Mouse (Mus musculus) frontal cortex, adult (tissue): ENCODE results near the gene Tex14.
A peak's percentile ranks its signal among the peaks of the same experiment; 100 is the strongest.
"Not testable (repeated sequence)": the region's sequence is repeated elsewhere in the genome, so short reads cannot be mapped to it uniquely, and the experiment has no call there.

Source experiments
- ATAC-seq: cut with Nextera tagmentation; 2 replicates; pipeline ENCODE4 v1.9.2; 2017; ENCODE audit warnings: mild to moderate bottlenecking, moderate library complexity, mixed read lengths; ENCODE audit not compliant: low TSS enrichment

Gene Tex14

DNA sequence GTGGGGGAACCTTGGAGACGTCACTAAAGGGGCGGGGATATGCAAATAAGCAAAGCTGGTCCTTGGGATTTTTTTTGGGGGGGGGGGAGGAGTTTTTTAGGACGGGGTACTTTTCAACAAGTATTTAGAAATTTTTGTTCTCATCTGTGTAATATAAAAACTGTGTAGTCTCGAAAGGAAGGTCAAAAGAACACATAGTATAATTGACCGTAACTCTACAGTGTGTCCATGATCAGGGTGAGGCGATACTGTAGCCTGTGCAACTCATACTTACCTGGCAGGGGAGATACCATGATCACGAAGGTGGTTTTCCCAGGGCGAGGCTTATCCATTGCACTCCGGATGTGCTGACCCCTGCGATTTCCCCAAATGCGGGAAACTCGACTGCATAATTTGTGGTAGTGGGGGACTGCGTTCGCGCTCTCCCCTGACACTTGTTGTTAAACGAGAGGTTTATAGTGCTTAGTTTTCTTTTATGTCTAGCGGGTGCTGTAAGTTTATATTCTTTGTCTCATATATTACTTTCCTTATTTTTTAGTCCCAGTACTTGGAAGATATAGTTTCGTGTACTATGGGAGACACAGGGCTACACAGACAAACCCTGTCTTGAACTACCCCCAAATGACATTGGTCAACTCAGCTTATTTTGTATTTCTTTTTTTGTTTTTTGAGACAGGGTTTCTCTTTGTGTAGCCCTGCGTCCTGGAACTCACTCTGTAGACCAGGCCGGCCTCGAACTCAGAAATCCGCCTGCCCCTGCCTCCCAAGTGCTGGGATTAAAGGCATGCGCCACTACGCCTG lies 21.8 kb downstream of the Tex14 start:
- peak; percentile 89 for ATAC-seq

DNA sequence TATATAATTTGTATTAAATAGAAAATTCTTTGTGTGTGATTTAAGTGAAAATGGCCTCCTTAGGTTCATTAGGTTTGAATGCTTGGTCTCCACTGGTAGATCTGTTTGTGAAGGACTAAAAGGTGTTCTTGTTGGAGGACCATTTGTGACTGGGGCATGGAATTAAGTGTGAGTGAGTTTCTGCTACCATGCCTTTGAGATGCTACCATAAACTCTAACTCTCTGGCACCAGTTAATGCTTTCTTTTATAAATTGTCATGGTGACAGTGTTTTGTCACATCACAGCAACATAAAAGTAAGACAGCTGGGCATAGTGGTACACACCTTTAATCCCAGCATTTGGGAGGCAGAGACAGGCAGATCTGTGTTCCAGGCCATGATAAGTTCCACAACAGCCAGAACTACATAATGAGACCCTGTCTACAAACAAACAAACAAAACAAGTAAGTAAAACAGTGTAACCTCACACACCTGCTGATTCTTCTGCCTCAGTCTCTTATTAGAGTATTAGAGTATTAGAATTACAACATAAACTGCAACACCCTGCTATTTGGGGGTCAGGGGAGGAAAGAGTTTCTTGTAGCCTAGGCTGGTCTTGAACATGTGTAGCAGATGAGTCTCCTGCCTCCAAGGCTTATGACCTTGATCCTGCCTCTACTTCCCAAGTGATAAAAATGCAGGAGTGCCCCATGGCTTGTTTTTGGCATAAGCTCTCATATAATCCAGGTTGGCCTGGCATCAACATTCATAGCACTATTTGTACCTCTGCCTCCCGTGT lies 22.6 kb downstream of the Tex14 start:
- no peak for ATAC-seq

DNA sequence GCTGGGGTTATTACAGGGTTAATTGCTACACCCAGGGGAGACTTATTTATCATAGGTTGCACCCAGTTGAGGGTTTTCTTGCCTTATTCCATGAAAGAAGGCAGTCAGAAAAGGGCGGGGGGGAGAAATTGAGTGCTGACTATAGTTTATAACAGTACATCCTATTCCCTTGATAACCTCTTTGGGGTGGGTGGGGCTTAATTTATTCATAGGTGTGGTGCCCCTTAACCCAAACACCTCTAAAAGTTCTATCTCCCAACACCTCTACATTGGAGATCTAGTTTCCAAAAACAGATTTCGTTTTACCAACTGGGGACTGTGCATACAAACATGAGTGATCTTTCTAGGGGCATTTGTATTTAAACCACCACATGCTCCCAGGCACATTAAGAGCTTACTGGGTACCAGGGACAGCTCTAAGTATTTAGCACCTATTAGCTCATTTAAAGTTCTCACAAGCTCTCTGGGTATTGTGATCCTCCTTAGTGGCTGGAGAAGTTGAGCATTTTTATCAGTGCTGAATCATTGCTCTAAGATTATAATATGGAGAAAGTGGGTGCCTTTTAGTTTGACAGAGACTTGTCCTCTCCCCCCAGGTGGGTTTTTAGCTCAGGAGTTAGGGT lies 23.3 kb downstream of the Tex14 start:
- no peak for ATAC-seq

DNA sequence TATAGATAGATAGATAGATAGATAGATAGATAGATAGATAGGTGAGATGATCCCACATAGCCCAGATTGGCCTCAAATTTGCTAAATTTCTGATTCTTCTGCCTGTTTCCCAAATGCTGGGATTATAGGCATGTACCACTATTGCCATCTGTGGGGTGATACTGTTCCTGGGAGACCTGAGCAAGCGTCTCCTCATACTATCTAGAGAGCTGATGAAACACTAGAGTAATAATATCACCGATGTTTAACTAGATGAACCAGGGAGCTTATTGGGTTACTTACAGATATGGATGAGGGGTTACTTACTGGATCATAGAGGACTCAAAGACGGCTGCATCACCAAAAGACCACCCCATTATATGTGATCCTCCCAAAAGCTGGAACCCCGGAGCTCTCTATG lies 24.5 kb downstream of the Tex14 start:
- ATAC-seq, result no peak

DNA sequence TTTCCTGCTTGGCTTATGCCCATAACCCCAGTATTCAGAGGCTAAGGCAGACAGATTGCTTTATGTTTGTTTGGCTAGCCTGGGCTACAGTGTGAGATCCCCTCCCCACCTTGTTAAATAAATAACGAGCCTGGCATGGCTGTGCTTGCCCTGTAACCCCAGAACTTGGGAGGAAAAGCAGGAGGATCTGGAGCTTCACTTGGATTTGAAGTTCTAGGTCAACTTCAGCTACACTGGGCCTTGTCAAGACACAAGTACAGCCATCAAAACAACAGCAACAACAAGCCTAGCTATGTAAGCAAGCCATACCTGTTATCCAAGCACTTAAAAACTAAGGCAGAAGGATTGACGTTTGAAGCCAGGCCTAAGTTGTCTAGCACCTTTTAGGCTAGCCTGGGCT lies 25.5 kb downstream of the Tex14 start:
- ATAC-seq, result no peak

DNA sequence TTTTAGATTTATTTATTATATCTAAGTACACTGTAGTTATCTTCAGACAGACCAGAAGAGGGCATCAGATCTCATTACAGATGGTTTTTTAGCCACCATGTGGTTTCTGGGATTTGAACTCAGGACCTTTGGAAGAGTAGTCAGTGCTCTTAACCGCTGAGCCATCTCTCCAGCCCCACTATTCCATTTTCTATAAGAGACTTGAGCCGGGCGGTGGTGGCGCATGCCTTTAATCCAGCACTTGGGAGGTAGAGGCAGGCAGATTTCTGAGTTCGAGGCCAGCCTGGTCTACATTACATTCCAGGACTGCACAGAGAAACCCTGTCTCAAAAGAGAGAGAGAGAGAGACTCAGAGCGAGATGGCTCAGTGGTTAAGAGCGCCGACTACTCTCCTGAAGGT lies 26.9 kb downstream of the Tex14 start:
- not testable (repeated sequence) for ATAC-seq

DNA sequence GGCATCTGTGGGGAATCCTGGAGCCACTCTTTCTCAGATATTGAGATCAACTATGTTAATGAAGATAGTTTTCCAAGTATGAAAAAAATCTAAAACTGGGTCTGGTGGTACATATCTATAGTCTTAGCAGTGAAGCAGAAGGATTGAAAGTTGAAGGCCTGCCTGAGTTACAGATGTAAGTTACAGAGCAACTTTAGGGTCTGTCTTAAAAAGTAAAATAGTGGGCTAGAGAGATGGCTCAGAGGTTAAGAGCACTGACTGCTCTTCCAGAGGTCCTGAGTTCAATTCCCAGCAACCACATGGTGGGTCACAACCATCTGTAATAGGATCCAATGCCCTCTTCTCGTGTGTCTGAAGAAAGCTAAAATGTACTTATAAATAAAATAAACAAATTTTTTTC lies 27.6 kb downstream of the Tex14 start:
- no peak for ATAC-seq

DNA sequence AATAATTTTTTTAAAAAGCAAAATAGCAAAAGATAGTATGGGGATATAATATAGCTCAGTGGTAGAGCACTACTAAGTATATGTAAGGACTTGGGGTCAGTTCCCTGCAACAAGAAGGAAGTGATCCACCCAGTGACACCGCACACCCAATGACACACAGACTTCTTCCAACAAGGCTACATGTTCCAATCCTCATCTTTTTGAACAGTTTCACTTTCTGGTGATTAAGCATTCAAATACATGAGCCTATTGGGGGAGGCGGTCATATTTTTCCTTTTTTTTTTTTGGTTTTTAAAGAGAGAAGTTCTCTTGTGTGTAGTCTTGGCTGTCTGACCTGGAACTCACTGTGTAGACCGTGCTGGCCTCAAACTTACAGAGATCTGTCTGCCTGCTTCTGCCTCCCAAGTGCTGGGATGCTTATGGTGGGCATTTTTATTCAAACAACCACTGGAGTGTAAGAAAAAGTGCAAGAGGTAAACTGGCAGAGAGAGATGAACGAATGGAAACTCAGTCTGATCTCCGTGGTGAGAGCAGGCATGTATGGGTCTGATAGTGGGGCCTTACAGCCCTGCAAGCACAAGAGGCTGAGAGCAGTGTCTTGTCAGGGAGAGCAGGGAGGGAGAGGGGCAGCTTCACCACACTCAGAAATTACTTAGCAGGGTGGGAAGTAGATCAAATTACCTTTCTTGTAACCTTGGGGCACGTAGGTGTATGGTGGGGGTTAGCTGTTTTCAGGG lies 28.2 kb downstream of the Tex14 start:
- ATAC-seq, result no peak

DNA sequence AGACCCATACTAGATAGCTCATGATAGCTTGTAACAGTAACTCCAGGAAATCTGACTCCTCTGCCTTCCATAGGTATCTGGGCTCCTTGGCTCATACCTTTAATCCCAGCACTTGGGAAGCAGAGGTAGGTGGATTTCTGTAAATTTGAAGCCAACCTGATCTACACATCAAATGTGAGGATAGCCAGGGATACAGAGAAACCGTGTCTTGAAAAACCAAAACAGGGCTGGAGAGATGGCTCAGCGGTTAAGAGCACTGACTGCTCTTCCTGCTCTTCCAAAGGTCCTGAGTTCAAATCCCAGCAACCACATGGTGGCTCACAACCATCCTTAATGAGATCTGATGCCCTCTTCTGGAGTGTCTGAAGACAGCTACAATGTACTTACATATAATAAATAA lies 30.2 kb downstream of the Tex14 start:
- not testable (repeated sequence) for ATAC-seq

DNA sequence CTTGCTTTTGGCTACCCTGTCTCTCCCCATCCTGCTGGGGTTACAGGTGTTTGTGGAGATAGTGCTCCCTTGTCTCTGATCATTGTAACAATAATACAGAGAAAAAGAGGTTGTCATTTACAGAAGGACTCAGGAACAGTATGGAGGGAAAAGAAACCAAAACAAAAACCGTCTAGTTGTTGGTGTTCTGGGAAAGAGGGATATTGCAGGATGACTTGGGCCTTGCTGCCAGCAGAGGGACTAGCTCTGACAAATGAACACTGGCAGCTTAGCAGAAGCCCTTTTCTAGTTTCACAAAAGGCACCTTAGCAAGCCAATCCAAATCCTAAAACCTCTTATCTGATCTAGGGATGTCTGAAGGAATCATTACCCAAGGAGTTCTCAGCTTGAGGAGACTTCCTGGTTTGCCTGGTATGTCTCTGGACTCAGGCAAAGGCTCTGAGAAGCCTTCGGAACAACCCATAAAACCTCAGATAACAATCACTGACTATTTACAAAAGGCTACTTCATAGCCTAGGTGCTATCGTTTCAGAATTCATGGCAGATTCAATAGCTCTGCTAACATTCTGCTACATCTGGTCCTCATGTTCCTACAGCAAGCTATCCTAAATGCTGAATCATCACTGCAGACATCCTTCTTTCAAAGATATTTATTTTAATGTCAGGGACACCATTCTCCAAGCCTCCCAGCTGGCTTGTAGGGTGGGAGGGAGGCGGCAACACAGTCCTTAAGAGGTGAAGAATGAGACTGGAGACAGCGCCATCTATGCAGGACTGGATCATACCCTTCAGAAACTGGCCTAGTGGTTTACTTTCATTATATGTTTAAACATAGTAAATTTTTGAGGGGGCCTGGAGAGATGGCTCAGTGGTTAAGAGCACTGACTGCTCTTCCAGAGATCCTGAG lies 31.7 kb downstream of the Tex14 start:
- ATAC-seq, result no peak

DNA sequence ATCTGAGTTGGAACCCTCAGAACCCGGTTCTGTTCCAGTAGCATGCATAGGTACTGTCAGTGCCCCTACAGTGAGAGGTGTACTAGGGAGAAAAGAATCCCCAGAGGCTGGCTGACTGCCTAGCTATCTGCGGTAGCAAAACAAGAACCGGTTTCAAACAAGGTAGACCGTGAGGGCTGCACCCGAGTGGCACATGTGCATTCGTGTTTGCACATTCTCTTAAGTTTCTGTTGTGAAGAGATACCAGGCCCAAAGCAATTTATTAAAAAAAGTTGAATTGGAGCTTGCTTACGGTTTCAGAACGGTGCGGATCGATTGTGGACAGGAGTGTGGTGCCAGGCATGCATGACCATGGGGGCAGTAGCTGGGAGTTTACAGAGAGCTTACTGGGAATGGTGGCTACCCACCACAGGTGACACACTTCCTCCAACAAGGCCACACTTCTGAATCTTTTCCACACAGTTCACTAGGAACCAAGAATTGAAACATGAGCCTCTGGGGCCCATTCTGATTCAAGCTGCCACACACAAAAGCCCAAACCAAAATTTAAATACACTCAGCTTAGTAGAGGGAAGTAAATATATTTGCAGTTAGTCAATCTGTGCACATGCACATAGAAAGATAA lies 35.0 kb downstream of the Tex14 start:
- no peak for ATAC-seq

DNA sequence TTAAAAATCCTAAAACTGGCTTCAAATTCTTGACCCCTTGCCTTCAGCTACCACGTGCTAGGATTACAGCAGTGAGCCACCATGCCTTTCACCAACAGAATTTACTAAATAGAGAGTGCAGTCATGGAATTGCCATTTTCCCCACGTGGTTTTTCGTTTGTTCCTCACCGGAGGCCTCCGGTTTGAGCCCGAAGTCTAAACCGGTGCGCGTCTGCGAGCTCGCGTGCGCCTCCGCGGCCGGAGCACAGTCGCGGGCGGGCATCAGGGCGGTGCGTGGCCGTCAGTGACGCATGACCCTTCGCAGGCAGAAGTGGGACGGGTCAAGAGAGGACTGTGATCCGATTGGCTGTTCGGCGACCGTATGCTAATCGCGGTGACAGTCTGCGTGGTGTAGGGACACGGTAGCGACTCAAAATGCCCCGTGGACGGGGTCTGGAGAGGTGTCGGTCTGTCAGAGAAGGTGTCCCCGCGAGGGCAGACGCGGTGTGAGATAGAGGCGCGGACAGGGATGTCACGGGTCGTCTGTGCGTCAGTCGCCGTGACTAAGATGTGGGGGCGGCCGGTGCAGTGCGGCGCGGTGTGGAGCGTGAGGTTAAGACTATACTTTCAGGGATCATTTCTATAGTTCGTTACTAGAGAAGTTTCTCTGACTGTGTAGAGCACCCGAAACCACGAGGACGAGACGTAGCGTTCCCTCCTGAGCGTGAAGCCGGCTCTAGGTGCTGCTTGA lies 37.9 kb downstream of the Tex14 start:
- ATAC-seq, result peak; percentile 98

DNA sequence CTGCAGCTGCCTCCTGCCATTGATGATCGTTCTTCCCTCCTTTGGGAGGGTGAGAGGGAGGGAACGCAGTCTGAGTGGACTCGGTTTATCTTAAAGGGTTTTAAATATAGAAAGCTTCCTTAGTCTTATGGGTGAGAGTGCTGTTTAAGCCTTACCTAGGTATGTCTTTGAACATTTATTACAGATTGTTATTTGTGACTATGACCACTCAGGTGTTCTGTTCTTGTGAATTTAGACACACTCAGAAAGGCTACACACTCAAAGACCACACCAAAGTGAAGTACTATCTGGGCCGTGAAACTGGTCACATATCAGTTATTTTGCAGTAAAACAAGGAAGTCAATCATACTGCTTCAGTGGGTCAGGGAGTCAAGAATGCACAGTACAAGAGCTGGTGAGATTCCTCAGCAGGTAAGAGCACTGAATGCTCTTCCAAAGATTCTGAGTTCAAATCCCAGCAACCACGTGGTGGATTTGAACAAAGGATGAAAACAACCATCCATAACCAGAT lies 38.6 kb downstream of the Tex14 start:
- peak; percentile 72 for ATAC-seq

DNA sequence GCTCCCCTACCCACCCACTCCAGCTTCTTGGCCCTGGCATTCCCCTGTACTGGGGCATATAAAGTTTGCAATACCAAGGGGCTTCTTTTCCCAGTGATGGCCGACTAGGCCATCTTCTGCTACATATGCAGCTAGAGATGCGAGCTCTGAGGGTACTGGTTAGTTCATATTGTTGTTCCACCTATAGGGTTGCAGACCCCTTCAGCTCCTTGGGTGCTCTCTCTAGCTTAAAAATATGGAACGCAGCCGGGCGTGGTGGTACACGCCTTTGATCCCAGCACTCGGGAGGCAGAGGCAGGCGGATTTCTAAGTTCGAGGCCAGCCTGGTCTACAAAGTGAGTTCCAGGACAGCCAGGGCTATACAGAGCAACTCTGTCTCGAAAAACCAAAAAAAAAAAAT lies 39.2 kb downstream of the Tex14 start:
- ATAC-seq, result not testable (repeated sequence)

DNA sequence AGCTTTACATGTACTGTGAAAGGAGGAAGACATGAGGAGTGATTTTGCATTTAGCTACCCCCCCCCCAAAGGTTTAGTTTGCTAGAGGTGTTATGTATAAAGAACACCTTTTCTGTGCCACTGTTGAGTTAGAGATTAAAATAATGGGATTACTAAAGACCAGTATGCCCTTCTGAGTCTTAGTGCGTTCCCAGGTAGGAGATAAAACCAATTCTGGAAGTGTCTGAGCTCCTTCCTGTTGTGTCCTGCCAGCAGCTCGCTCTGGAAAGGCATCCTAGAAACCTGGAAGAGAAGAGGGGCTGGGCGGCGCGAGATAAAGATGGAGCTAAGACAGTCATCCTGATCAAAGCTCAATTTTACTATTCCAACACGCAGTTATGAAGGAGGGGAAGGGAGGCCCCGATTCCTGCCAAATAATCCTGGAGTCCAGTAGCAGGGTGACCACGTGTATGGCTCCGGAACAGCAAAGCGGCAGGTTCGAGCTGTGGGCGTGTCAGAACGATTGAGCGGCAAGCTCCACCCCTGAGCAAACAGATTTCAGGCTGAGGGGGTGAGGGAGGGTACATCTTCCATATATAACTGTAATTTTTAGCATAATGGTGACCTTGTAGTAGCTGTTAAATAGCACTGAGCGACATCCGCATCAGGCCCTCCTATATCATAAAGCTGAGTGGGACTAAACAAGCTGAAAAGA lies 40.0 kb downstream of the Tex14 start:
- no peak for ATAC-seq

DNA sequence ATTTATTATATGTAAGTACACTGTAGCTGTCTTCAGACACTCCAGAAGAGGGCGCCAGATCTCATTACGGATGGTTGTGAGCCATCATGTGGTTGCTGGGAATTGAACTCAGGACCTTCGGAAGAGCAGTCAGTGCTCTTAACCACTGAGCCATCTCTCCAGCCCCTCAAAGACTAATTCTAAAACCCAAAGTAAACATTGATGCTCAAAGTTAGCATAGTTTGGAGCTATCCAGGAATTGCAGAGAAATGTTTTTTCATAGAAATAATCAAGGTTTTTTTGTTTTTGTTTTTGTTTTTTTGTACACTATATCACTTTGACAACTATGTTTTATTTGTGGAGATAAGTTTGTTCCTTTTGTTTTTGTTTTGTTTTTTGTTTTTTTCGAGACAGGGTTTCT lies 40.7 kb downstream of the Tex14 start:
- ATAC-seq, result not testable (repeated sequence)

DNA sequence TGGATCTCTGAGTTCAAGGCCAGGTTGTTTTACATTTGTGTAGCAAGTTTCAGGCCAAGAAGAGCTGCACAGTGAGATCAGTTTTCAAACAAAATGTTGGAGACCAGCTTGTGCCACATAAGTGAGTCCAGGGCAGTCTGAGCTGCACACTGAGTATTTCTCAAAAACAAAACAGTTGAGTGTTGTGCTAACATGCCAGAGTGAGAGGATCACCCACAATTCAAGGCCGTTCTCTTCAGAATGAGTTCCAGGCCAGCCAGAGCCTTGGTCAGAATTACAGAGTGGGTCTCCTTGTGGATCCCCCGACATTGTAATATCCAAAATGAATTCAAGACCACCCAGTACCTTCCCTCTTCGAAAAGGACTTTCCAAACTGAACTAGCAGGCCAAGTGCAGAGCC lies 41.3 kb downstream of the Tex14 start:
- ATAC-seq, result no peak

DNA sequence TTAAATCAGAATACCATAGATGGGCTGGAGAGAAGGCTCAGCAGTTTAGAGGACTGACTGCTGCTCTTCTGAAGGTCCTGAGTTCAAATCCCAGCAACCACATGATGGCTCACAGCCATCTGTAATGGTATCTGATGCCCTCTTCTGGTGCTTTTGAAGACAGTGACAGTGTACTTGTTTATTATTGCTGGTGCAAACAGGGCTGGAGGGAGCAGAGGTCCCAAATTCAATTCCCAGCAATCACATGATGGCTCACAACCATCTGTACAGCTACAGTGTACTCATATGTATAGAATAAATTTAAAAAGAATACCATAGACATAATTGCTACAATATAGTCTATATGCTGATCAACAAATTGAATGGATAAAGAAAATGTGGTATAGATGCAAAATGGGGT lies 42.6 kb downstream of the Tex14 start:
- ATAC-seq, result no peak

DNA sequence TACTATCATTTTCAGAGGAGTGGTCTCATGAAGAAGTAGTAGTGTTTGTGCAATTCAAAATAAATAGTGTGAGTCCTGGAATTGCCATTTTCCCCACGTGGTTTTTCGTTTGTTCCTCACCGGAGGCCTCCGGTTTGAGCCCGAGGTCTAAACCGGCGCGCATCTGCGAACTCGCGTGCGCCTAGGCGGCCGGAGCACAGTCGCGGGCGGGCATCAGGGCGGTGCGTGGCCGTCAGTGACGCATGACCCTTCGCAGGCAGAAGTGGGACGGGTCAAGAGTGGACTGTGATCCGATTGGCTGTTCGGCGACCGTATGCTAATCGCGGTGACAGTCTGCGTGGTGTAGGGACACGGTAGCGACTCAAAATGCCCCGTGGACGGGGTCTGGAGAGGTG lies 43.2 kb downstream of the Tex14 start:
- ATAC-seq, result peak; percentile 96
